Mouse (Mus musculus): ENCODE measurements at regions not wholly inside any gene's neighbourhood (a gene's known extent, or its start where the extent isn't known, plus 50 kb on each side); places are given as distances from the start of the nearest gene placed in this dataset.

DNA sequence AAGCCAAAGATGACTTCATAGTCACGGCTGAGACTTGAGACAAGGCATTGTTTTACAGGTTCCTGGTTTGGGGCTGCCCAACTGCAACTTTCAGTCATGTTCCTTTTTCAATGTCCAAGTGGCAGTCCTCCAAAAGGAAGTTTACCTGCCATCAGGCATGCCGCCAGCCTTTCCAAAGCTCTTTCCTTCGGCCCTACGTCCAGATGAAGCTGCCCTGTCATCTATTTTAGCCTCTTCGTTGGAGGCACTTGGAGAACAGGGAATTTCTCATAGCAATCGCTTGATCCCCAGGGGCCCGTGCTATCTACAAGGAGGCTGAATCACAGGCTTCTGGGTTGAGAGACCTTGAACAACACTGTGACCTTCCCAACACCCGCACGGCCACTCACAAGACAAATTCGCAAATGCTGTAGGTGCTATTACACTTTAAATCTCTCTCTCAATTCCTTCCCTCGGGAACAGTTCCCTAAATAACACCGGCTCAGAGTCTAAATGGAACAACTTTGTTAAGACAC is 468.4 kb downstream of the Efna5 start:
- no peak for DNase-seq

DNA sequence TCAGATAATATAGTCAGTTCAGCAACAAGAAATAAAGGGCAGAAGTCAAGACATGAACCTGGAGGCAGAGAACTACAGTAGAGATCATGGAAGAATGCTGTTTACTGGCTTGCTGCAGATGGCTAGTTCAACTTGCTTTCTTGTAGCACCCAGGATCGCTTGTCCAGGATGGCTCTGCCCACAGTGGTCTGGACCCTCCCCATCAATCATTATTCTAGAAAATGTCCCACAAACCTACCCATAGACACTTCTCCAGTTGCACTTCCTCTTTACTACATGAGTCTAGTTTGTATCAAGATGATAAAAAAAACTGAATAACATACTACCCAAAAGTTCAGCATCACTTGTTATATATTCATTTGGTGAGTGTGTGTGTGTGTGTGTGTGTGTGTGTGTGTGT is 477.4 kb downstream of the Efna5 start:
- DNase-seq = no peak

DNA sequence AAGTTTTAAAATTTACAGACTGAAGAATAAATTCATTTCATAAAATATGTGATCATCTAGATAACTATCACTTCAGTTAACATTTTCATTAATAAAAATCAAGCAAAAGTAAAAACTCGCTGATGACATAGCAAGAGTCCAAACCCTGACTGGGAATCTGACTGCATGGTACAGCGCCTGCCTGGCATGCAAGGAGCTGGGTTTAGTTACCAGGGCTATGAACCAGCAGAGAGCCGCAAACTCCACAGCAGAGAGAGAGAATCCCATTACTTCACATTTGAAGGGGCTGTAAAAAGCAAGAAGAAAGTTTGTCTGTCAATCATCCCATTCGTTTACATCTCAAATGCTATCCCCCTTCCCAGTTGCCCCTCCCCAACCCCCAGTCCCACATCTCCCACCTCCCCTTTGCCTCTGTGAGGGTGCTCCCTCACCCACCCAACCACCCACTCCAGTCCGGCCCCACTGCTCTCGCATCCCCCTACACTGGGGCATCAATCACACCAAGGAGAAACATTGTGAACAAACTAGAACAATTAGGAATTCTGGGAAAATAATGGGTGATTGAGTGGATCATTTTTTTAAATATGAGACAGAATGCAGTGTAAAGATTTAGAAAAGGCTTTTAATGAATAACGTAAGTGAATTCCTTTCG is 487.6 kb downstream of the Efna5 start:
- DNase-seq = no peak

DNA sequence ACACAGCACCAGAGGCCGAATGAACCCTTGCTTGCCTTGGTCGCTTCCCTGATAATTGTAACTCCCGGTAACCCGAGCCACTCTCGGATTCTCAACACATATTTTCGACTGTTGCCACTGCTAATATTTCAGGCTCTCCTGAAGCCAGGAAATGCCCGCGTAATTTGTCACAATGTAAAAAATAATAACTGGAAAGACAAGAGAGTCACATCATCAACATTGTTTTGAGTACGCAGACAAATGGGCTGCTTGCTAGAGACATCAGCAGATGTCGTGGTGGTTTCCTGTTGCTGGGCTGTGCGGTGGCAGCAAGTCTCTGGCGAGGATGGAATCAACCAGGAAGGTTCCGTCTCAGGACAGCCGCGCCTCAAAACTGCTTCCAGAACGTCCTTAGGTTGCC is 497.1 kb downstream of the Efna5 start:
- no peak for DNase-seq

DNA sequence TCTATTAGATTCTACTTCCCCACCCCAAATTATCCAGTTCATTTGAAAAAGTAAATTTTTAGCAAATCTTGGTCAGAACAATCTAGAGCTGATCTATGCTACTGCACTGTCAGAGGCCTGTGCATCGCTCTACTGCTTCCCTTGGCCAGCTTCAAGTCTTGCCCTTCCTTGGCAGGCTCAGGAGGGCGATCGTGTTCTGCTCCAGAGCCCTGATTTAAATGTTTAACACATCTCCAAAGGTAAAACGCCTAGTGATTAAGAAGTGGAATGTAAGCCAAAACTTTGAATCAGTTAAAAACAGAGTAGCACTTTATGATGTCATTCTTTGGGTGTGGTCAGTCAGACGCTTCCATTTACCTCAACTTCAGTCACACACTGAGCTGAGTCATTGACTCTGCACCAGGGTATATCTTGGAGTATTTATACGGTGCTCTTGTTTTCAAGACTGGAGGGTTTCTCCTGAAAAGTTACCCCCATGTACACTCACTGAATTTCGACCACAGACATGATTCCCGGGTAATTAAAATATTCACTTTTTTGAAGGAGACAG is 502.2 kb downstream of the Efna5 start:
- no peak for DNase-seq

DNA sequence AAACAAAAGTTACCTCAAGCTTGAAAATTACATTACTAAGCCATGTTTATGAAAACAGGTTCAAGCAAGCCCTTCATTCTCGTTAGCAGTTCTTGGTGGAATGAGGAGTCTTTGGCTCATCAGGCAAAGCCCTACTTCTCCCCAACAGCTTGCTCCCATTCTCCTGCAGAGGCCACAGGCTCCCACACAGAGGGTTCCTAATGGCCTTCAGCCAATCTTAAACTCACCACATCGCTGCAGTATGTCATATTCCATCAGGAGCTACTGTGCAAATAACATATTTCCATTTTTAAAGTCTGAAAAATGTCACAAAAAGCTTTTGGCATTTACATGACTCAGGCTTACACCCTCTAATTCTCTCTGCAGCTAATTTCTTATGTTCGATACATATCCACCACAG is 512.0 kb downstream of the Efna5 start:
- no peak for DNase-seq

DNA sequence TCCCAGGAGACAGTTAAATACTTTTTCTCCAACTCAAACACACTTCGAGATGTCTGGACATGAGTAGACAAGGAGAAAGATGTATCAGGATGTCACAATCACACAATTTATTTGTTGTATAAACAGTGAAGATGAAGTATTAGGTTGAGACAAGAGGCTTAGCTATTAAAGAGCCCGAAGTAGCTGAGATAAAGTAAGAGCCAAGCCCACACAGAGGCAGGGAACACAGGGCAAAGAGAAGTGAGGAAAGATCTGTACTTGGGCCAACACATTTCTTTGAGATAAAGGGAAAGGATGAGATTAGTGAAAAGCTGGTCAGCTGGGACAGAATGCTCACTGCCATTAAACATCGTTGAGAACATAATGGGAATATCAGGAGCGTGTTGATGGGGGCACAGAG is 513.2 kb downstream of the Efna5 start:
- DNase-seq = no peak

DNA sequence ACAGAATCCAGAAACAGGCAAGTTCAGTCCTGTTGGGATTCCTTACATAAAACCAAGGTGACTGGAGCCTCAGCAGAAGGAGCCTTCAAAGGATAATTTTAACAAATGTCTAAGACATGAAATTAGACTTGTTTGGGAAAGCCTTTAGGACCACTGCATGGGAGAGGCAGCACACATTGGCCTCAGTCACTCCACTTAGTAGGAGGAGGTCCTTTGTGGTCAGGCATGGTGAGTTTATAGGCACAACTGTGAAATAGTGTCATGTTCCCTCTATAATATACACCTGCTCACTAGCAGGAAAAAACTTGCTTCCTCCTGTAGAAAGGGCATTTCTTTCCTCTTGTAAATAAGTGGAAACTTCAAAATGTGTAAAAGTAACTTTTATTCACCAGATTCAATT is 522.8 kb downstream of the Efna5 start:
- no peak for DNase-seq

DNA sequence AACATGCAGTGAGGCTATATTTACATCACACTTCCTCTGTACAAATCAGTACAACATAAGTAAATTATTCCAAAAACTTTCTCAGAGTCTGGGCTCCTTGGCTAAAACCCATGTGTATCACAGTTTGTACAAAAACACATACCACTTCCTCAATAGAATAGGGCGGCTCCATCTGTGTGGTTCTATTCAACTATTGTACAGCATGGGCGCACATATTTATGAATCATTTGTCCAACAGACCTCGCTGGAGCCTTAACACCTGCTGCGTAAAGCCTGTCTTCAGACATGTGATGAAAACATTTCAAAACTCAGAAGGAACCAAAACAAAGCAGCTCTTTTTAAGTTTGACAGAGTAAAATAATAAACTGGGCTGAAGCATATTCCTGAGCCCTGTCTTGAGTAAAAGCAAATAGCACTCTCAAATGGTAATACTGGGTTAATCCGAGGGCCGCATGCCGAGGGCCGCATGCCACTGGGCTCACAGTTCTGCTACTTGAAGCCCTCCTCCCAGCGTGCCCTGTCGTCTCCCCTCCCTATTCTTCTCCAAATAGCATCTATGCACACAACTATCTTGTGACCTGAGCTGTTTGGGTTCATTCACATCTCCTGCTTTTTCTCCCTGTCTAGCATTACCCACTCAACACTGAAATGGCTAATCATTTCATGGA is 543.1 kb downstream of the Efna5 start:
- no peak for DNase-seq

DNA sequence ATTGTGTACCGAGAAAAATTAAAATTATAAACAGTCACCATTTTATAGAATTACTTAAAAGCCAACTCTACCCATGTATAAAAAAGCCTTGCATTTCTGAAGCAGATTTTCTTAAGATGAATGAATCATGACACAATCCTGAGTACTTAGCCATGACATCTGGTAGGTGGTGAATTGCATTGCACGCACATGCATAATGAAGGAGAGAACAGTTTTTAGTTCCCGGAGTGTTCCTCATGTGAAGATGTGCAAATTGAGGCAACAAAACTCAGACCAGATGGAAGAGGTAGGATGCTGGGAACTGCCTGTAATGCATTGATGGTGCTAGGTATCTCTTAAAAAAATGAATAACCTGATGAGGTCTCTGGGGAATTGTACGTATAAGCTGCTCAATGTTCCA is 550.9 kb downstream of the Efna5 start:
- DNase-seq = no peak

DNA sequence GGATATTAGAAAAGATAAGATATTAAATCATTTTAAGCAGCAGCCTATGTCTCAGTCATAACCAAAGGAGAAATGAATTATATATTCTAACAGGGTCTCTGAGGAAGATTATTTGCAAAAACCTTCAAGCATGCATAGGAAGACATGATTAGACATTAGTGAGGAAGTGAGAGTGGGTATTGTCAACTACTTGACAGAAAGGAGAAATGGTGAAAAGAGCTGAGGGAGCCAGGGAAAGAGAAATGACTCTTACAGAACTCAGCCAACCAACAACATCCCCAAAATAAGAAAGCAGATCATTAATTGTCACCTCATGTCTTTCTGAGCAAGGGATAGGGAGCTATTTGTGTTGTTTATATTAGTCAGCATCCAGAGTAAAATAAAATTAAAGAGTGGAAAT is 554.3 kb downstream of the Efna5 start:
- DNase-seq = no peak

DNA sequence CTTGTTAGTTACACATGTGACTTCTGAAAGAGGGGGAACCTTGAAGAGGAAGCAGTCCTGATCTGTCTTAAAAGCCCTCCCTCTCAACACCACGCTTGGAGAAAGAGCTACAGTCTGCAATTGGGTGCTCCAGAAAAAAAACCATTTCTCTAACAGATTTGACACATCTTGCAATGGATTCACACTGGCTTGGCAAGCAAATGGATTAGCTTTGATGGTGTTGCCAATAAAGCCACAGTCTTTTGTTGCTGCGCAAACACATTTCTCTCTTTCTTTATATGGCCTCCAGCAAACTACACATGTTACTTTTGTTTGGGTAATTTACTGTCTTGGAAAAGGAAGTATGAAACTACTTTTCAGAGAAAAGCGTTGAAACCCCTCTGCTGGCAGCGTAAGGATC is 562.1 kb downstream of the Efna5 start:
- DNase-seq = no peak

DNA sequence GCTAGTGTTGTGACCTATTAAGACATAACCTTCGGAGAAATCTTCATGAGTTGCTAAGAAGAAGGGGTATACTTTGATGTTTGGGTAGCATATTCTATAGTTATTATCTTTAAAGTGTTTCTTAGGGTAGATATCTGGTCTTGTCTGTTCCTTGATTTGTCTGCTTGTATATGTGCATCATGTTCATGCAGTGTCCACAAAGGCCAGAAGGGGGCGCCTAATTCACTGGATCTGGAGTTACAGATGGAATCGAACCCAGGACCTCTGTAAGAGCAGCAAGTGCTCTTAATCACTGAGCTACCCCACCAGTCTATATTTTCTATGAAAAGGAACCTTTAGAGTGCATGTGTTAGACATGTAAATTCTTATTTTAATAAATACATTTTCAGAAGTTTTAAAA is 571.1 kb downstream of the Efna5 start:
- no peak for DNase-seq

DNA sequence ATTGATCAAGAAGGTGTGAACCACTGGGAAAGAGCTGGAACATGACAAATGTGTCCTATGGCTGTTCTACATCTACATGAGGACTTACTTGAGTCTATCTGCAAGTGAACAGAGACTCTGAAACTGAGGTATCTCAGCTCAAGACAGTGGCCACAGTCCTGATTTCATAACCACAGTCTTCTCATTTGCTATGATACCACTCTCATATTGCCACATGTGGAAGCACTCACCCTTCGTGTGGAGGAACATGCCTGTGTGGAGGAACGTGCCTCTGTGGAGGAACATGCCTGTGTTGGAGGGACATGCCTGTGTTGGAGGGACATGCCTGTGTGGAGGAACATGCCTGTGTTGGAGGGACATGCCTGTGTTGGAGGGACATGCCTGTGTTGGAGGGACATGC is 574.0 kb downstream of the Efna5 start:
- no peak for DNase-seq

DNA sequence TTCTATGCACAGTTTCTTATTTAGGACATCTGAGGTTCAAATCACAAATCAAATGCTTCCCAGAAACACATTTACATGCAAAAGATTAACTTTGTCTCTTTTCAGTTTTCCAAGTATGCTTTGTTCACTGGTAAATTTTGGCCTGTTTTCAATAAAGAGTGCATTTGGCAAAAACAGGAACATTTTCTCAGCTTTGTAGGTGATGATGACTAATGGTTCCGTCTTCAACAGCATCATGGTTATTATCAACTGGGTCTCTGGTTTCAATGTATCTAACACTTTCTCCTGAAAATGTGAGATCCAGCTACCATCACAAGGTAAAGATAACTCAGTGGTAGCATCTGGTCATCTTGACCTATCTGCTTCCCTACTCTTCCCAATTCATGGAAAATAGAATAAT is 574.6 kb downstream of the Efna5 start:
- DNase-seq = no peak

DNA sequence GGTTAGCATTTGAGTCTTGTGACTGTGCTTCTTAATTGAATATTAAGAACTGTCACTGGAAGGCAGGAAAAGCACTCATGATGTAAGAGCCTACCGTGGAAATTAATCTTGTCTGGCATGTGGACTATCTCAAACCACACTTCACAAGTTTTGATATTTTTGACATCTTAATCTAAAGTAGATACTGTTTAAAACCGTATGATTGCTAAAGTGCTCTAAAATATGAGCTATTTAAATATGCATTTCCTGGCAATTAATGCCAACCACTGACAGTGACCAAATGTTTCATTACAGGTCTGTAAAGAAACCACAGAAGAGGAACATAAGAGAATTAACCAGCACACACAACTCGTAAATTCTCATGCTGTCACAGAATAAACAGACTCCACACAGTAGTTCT is 576.0 kb downstream of the Efna5 start:
- no peak for DNase-seq

DNA sequence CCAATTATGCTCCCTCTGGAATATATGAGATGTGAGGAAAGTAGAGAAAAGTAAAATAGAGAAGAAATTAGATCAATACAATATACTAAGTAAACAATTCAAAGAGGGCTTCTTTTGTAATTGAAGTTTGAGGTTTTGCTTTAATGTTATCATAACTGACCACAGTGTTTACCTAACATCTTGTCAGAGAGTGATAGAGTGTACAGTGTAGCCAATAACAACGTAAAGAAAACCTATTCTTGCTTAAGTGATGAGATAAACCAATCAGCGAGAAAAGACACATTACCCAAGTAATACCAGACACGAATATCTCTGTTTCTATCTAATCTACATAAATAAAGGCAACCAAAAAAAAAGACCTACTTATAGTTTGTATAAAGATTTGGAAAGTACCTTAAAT is 577.0 kb downstream of the Efna5 start:
- no peak for DNase-seq

DNA sequence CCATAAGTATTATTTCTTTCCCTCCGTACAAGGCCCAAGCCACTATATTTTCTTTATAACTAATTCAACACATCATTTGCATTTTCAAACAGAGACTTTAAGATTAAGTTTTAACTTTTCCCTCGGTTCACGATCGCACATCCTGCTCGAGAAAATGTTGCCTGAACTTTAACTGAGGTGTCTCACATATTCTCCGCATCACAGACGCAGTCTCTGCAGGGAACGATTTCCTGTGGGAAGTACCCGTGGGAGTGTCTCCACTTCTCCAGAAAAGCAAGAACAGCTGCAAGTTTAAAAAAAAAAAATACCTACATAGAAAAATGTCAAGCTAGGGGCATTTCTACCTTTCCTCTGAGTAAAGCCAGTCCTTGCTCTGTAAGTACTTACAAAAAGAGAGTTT is 581.2 kb downstream of the Efna5 start:
- no peak for DNase-seq

DNA sequence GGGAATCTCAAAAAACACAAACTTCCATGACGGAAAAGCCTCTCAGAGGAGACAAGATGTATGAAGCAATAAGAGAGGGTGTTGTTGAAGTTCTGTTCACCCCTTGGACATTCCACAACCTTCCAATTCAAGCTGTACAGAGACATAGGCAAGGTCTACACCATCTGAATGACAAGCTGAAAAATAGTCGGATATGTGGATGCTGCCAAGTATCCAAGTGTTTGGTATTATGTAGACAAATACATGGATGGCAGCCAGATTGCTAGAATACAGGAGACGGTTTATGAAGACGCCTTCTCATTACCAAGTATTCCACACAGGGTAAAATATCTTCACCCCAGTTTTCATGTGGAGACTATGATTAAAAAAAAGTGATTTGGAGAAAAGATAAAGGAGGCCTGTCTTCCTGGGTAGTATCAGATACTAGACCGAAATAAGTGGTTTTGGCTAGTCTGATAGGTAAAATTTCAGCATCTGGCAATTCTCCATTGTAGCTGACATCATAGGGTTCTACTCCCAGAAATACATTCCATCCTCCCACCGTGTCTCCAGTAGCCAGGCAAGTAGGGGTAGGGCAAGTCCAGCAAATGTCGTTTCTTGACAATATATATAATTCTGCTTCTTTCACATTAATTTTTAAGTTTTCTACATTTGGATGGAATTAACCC is 583.6 kb downstream of the Efna5 start:
- DNase-seq = no peak

DNA sequence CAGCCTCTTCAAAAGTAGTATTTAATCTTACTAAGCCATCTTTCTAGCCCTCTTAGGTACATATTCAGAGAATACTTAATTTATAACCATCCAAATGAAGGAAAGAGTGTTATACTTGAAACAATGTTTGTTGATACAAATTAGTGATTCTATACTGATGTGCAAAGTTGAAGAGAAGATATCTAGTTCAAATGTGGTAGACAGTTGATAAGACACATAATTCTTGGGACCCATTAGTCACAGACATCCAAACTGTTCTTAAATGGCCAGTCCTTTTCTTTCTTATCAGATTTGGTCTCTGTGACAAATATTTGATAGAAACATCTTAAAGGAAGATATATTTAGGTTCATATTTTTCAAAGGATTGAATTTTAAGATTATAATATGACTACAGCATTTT is 585.7 kb downstream of the Efna5 start:
- DNase-seq = no peak

DNA sequence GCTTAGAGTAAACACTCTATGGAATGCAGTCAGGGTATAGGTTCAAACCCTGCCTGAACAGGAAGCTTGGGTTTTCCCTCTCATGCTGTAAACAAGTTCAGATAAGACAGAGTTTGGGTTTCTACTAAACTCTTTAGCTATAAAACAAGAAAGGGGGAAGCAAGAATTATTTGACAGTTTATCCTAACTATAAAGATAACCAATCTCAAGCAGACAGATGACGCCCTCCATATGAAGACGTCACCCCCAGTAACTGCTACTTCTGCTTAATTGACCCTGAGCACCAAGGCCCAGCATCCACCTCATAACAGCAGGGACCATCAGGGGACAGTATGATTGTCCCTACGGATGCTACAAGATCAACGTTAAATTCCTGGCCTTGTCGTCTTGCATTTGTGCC is 588.4 kb downstream of the Efna5 start:
- DNase-seq = no peak

DNA sequence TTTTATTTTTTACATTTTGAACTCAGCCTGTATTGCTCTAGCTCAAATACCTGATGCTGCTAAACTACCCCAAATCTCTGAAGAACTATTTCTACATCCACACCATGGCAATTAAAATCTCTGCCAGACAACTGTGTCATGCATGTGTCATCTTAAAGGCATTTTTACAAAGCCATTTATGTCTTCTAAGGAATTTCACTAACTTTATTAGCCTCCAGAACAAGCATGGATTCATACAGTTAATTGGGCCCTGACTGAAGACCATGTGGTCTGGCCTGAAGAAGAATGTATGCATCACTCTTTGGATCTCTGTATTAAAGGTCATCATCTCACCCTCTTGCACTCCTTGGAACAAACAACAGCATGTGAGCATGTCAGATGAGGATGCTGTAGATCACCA is 593.5 kb downstream of the Efna5 start:
- no peak for DNase-seq

DNA sequence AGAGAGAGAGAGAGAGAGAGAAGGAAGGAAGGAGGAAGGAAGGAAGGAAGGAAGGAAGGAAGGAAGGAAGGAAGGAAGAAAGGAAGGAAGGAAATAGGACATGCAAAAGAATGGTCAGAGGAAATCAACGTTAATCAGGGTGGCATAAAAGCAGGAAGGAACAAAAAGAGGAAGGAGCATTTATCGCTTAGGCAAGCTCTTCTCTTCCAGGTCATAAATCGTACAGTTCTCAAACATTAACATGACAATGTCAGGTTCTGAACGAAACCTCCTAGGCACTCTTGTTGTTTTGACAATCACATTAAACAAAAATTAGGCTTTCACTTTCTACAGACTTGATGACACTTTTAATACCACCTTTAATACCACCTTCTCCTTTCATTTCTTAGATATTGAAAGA is 594.0 kb downstream of the Efna5 start:
- no peak for DNase-seq

Measured in cerebellum, adult 8-10 months (tissue).